In the genomic region with DNA sequence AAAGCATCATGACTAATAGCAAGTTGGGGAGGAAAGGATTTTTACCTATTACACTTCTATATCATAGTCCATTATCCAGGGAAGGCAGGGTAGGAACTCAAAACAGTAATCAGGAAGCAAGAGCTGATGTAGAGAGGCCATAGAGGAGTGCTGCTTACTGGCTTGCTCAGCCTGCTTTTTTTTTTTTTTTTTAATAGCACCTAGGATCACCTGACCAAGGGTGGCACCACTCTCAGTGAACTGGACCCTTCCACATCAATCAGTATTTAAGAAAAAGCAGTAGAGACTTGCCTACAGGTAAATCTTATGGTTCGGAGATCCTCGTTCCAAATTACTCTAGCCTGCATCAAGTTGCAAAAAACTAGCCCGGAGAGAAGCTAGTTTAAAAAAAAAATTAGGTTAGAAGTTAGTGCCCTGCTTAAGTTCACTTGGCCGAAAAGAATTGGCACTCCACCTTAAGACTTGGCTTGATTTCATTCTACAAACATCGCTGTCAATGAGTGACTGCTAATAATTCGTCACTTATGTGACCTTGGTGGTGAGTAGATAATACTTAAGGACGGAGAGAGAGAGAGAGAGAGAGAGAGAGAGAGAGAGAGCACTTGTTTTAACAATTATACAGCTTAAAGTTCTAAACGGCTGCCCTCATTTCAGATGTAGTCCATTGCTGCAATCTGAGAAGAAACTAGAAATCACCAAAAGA, we compare ENCODE assay signal across 9 mouse cellular contexts. TPM values are rescaled to one million over a fixed set of nuclear protein-coding genes. Genes with fewer than 3 reads are reported as not detected.
DNase-seq lines count a peak whose midpoint lies in the region; ATAC-seq and TF ChIP-seq lines count a peak whose summit lies in the region.
"Had no signal": no experiment of that assay in that cellular context is flagged by ENCODE, and none has a peak within 500 bp of the region (broad histone marks: within the 10 kb centered on the region; RNA-seq: fewer than 3 reads in every experiment).

No protein-coding gene starts in this region.

- no peaks in the 10 kb centered on the region for H3K9me3 ChIP-seq in heart, embryonic 14.5 days (ENCODE audit: control insufficient read depth, low read length)
- no peaks in the 10 kb centered on the region for H3K9me3 ChIP-seq in embryonic facial prominence, embryonic 12.5 days
- H3K9me3 ChIP-seq in intestine, postnatal 0 days (ENCODE audit: control insufficient read depth), result no peaks in the 10 kb centered on the region
- H3K9me3 ChIP-seq in midbrain, embryonic 14.5 days (ENCODE audit: control insufficient read depth, low read length), result no peaks in the 10 kb centered on the region
- H3K9me3 ChIP-seq: megakaryocyte, embryonic 14.5 days had no signal

- 44% methylated on average over 8 of the region's 8 CpGs for WGBS in heart, embryonic 14.5 days
- 51% methylated on average over 8 of the region's 8 CpGs for WGBS in embryonic facial prominence, embryonic 12.5 days
- WGBS in intestine, postnatal 0 days, result 33% methylated on average over 8 of the region's 8 CpGs
- WGBS in midbrain, embryonic 14.5 days, result 59% methylated on average over 8 of the region's 8 CpGs

- TF ChIP-seq CTCF in intestine, postnatal 0 days (IDR thresholded peaks at IDR 0.05; ENCODE audit: low read depth), result no peak

- intact Hi-C loops in heart, postnatal 10 days (cut with DNase I), result loop anchor here (2.0 to 10.0 kb wide), 4 partner anchors 35 to 381 kb away; partner anchors contain the start of genes Mturn, Nod1 and Znrf2
- intact Hi-C loops in left cerebral cortex, postnatal 14 days (cut with DNase I), result loop anchor here (5.0 to 10.0 kb wide), 2 partner anchors 88 to 571 kb away; partner anchors contain the start of gene Mturn

- H3K27me3 ChIP-seq in heart, embryonic 14.5 days (ENCODE audit: control insufficient read depth, insufficient read depth, low read length), result no peaks in the 10 kb centered on the region
- H3K27me3 ChIP-seq in embryonic facial prominence, embryonic 12.5 days, result no peaks in the 10 kb centered on the region
- H3K27me3 ChIP-seq in intestine, postnatal 0 days (replicated peaks; ENCODE audit: control insufficient read depth, insufficient read depth, low read length), result no peaks in the 10 kb centered on the region
- H3K27me3 ChIP-seq in midbrain, embryonic 14.5 days (ENCODE audit: control insufficient read depth, insufficient read depth, low read length), result no peaks in the 10 kb centered on the region

- no peak overlapping the region; the same call in 1 of the 2 replicates for H3K9ac ChIP-seq in heart, embryonic 14.5 days (ENCODE audit: low read length)
- H3K9ac ChIP-seq in embryonic facial prominence, embryonic 12.5 days, result no peak overlapping the region
- H3K9ac ChIP-seq in intestine, postnatal 0 days (ENCODE audit: low read depth, low read length), result no peak overlapping the region
- no peak overlapping the region for H3K9ac ChIP-seq in midbrain, embryonic 14.5 days (replicated peaks; ENCODE audit: low read length)

- peak overlapping the region in 1 of 2 experiments; percentile 81; a peak in 2 of 4 replicates for H3K4me3 ChIP-seq in heart, embryonic 14.5 days (ENCODE audit: control insufficient read depth in 1 of 2, insufficient read depth in 1 of 2, low read depth in 1 of 2, low read length in 2 of 2)
- H3K4me3 ChIP-seq in embryonic facial prominence, embryonic 12.5 days, result peak overlapping the region; percentile 45
- H3K4me3 ChIP-seq in intestine, postnatal 0 days (ENCODE audit: low read depth, low read length), result peak overlapping the region; percentile 60
- peak overlapping the region; percentile 58 for H3K4me3 ChIP-seq in midbrain, embryonic 14.5 days (replicated peaks; ENCODE audit: low read depth, low read length)

- no peaks in the 10 kb centered on the region for H3K36me3 ChIP-seq in heart, embryonic 14.5 days (ENCODE audit: control insufficient read depth, insufficient read depth, low read length)
- H3K36me3 ChIP-seq in embryonic facial prominence, embryonic 12.5 days, result no peaks in the 10 kb centered on the region
- no peaks in the 10 kb centered on the region for H3K36me3 ChIP-seq in intestine, postnatal 0 days (ENCODE audit: control insufficient read depth, insufficient read depth)
- H3K36me3 ChIP-seq in midbrain, embryonic 14.5 days (ENCODE audit: control insufficient read depth, insufficient read depth, low read length), result no peaks in the 10 kb centered on the region

- no peak for ATAC-seq in heart, embryonic 14.5 days (ENCODE audit: insufficient number of reproducible peaks, insufficient read depth, low FRiP score, low read depth)
- no peak for ATAC-seq in embryonic facial prominence, embryonic 12.5 days (ENCODE audit: insufficient number of reproducible peaks, insufficient read depth, low FRiP score, low TSS enrichment)
- no peak for ATAC-seq in intestine, postnatal 0 days
- no peak for ATAC-seq in midbrain, embryonic 14.5 days (ENCODE audit: low FRiP score, low TSS enrichment)
- no peak for ATAC-seq in activated CD4-positive, CD25-positive, alpha-beta regulatory T cell, adult 4 months

- peak overlapping the region; percentile 70 for H3K4me2 ChIP-seq in heart, embryonic 14.5 days (ENCODE audit: low read length)
- peak overlapping the region; percentile 74 for H3K4me2 ChIP-seq in embryonic facial prominence, embryonic 12.5 days (replicated peaks)
- peak overlapping the region; percentile 97 for H3K4me2 ChIP-seq in intestine, postnatal 0 days (replicated peaks; ENCODE audit: low read depth)
- peak overlapping the region; percentile 77 for H3K4me2 ChIP-seq in midbrain, embryonic 14.5 days (ENCODE audit: low read length)

- peak overlapping the region in 1 of 2 experiments; percentile 70; a peak in 2 of 4 replicates for H3K27ac ChIP-seq in heart, embryonic 14.5 days (replicated peaks in 1 of 2; ENCODE audit: control insufficient read depth in 1 of 2, insufficient read depth in 1 of 2, low read depth in 2 of 2, low read length in 2 of 2)
- 0 out of 2 replicates have a peak overlapping the region, but pooled peaks have one; percentile 41 for H3K27ac ChIP-seq in embryonic facial prominence, embryonic 12.5 days
- H3K27ac ChIP-seq in intestine, postnatal 0 days (ENCODE audit: low read depth, low read length), result no peak overlapping the region; the same call in 1 of the 2 replicates
- no peak overlapping the region for H3K27ac ChIP-seq in midbrain, embryonic 14.5 days (replicated peaks; ENCODE audit: low read depth, low read length)

- DNase-seq in heart, postnatal 10 days, result no peak
- no peak for DNase-seq in midbrain, embryonic 14.5 days
- no peak for DNase-seq in left cerebral cortex, postnatal 14 days (ENCODE audit: low spot score in 2 of 2)
- no peak for DNase-seq in layer of hippocampus, postnatal 36 days

- H3K4me1 ChIP-seq in heart, embryonic 14.5 days (ENCODE audit: control insufficient read depth in 2 of 2, insufficient read depth in 2 of 2, low read length in 2 of 2), result peaks cover 2 to 33% of the 10 kb centered on the region in 2 experiments; a peak in 3 of 4 replicates
- H3K4me1 ChIP-seq in embryonic facial prominence, embryonic 12.5 days, result peaks cover 25% of the 10 kb centered on the region
- H3K4me1 ChIP-seq in intestine, postnatal 0 days (replicated peaks; ENCODE audit: control insufficient read depth, insufficient read depth, low read length), result peaks cover 9% of the 10 kb centered on the region; the same call in 1 of the 2 replicates
- peaks cover 20% of the 10 kb centered on the region for H3K4me1 ChIP-seq in midbrain, embryonic 14.5 days (ENCODE audit: control insufficient read depth, insufficient read depth, low read length)

RNA-seq across cellular contexts. Expression of gene Plekha8, which starts 1.0 kb away (rescaled TPM):
- 8.2 and 8.9 TPM in 2 replicates for polyA plus RNA-seq in heart, embryonic 14.5 days (2014; fragmentation: Nextera tagmentation; extraction: Ambion mirVana)
- 10 to 100 TPM; 12.4 to 12.9 TPM for total RNA-seq in heart, postnatal 10 days (2021)
- 22.6 and 23.3 TPM in 2 replicates for polyA plus RNA-seq in embryonic facial prominence, embryonic 12.5 days (2016; fragmentation: Nextera tagmentation; extraction: Ambion mirVana)
- 8.1 and 9.0 TPM in 2 replicates for polyA plus RNA-seq in intestine, postnatal 0 days (2015; fragmentation: Nextera tagmentation; extraction: Ambion mirVana)
- polyA plus RNA-seq in midbrain, embryonic 14.5 days (2014; fragmentation: Nextera tagmentation; extraction: Ambion mirVana), result 11.1 and 15.8 TPM in 2 replicates
- polyA plus RNA-seq in activated CD4-positive, CD25-positive, alpha-beta regulatory T cell, adult 4 months (2017; shearing (Covaris generic)), result 1 to 10 TPM in 1 of 2 experiments, under 1 TPM in 1; 0.89 to 1.3 TPM
- total RNA-seq in left cerebral cortex, postnatal 14 days (2021), result 1 to 10 TPM; 8.5 to 9.4 TPM
- total RNA-seq in layer of hippocampus, postnatal 36 days (2021), result 10 to 100 TPM; 13.0 to 14.0 TPM

RNA-seq across cellular contexts. Expression of gene Fkbp14, which starts 3.2 kb away (rescaled TPM):
- 23.5 and 26.9 TPM in 2 replicates for polyA plus RNA-seq in heart, embryonic 14.5 days (2014; fragmentation: Nextera tagmentation; extraction: Ambion mirVana)
- 10 to 100 TPM; 15.1 to 17.0 TPM for total RNA-seq in heart, postnatal 10 days (2021)
- 26.6 and 29.6 TPM in 2 replicates for polyA plus RNA-seq in embryonic facial prominence, embryonic 12.5 days (2016; fragmentation: Nextera tagmentation; extraction: Ambion mirVana)
- polyA plus RNA-seq in intestine, postnatal 0 days (2015; fragmentation: Nextera tagmentation; extraction: Ambion mirVana), result 8.4 and 8.7 TPM in 2 replicates
- 4.3 and 8.1 TPM in 2 replicates for polyA plus RNA-seq in midbrain, embryonic 14.5 days (2014; fragmentation: Nextera tagmentation; extraction: Ambion mirVana)
- not detected for polyA plus RNA-seq in activated CD4-positive, CD25-positive, alpha-beta regulatory T cell, adult 4 months (2017; shearing (Covaris generic))
- total RNA-seq in left cerebral cortex, postnatal 14 days (2021), result 1 to 10 TPM; 8.4 to 9.7 TPM
- total RNA-seq in layer of hippocampus, postnatal 36 days (2021), result 10 to 100 TPM; 14.5 to 14.8 TPM

RNA-seq across cellular contexts. Expression of gene Scrn1, which starts 27.6 kb away (rescaled TPM):
- 7.5 and 11.1 TPM in 2 replicates for polyA plus RNA-seq in heart, embryonic 14.5 days (2014; fragmentation: Nextera tagmentation; extraction: Ambion mirVana)
- total RNA-seq in heart, postnatal 10 days (2021), result 1 to 10 TPM; 8.3 to 9.3 TPM
- 26.1 and 27.2 TPM in 2 replicates for polyA plus RNA-seq in embryonic facial prominence, embryonic 12.5 days (2016; fragmentation: Nextera tagmentation; extraction: Ambion mirVana)
- 2.5 and 4.4 TPM in 2 replicates for polyA plus RNA-seq in intestine, postnatal 0 days (2015; fragmentation: Nextera tagmentation; extraction: Ambion mirVana)
- polyA plus RNA-seq in midbrain, embryonic 14.5 days (2014; fragmentation: Nextera tagmentation; extraction: Ambion mirVana), result 88.0 and 104 TPM in 2 replicates
- polyA plus RNA-seq in activated CD4-positive, CD25-positive, alpha-beta regulatory T cell, adult 4 months (2017; shearing (Covaris generic)), result not detected
- 100 to 1,000 TPM; 163 TPM for total RNA-seq in left cerebral cortex, postnatal 14 days (2021)
- total RNA-seq in layer of hippocampus, postnatal 36 days (2021), result 10 to 100 TPM; 94.4 to 96.4 TPM
